Mouse (Mus musculus): ENCODE results near the gene Idua.

DNA sequence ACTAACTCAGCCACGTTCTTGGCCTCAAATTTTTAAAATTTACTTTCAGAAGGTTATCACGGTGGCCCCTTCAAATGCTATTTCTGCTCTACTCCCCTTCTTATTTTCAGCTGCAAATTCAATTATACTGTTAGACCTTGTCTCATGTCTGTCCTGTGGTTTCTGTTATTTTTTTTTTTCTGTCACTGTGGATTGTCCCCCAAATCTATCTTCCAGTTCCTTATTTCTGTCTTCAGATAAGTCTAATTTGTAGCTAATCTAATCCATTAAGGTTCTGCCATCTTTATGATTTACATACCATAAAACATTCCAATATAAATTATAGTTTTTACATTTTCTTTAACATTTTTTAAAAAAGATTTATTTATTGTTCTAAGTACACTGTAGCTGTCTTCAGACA, 7.2 kb downstream of the Idua start:
- TF ChIP-seq POLR2A (IDR thresholded peaks at IDR 0.05; ENCODE audit: extremely low read depth, insufficient read depth, low read length) (no peak), CTCF (IDR thresholded peaks at IDR 0.05; ENCODE audit: low read depth, low read length) (no peak)
